Mouse (Mus musculus) midbrain, postnatal 0 days (tissue): ENCODE data around the gene Cend1. TPM values are rescaled to one million over a fixed set of nuclear protein-coding genes. Genes with fewer than 3 reads are reported as not detected.
A peak's percentile ranks its signal among the peaks of the same experiment; 100 is the strongest.

Experiments used
- ATAC-seq: fragments of 200-750 bp; cut with Nextera tagmentation; 2 replicates; pipeline ENCODE4 v1.8.0; 2017; ENCODE audit warnings: moderate number of reproducible peaks, mild to moderate bottlenecking, moderate TSS enrichment, moderate library complexity; ENCODE audit not compliant: low FRiP score
- DNase-seq: peaks from one replicate; pipeline ENCODE4 v3.0.0-alpha.2; 2015; ENCODE audit warnings: low spot score
- H3K27ac ChIP-seq: fragments of 300-500 bp; sonication (generic); 2 replicates; pipeline ENCODE4 v1.5.1; 2014; ENCODE audit warnings: low read depth, mild to moderate bottlenecking, low read length, mixed read lengths
- H3K27me3 ChIP-seq: fragments of 300-500 bp; sonication (generic); 2 replicates; pipeline ENCODE4 v1.6.1; 2014; ENCODE audit warnings: low read length, control low read depth, mixed read lengths; ENCODE audit not compliant: insufficient read depth
- H3K36me3 ChIP-seq: fragments of 300-500 bp; sonication (generic); 2 replicates; pipeline ENCODE4 v1.6.1; 2014; ENCODE audit warnings: low read length, control low read depth, mixed read lengths; ENCODE audit not compliant: insufficient read depth
- H3K4me1 ChIP-seq: fragments of 300-500 bp; sonication (generic); 2 replicates; pipeline ENCODE4 v1.6.1; 2014; ENCODE audit warnings: mild to moderate bottlenecking, control low read depth, antibody characterized with exemption, low read length, mixed read lengths; ENCODE audit not compliant: insufficient read depth
- H3K4me2 ChIP-seq: fragments of 300-500 bp; sonication (generic); 2 replicates; pipeline ENCODE4 v1.6.1; 2014; ENCODE audit warnings: low read depth, mild to moderate bottlenecking, low read length, mixed read lengths; ENCODE audit not compliant: poor library complexity, severe bottlenecking
- H3K4me3 ChIP-seq: fragments of 300-500 bp; sonication (generic); 2 replicates; pipeline ENCODE4 v1.5.1; 2014; ENCODE audit warnings: low read depth, mild to moderate bottlenecking, low read length, moderate library complexity
- H3K9ac ChIP-seq: fragments of 300-500 bp; sonication (generic); replicated peaks from 2 replicates; pipeline ENCODE4 v1.6.1; 2014; ENCODE audit warnings: mild to moderate bottlenecking, low read length, moderate library complexity, mixed read lengths; ENCODE audit not compliant: poor library complexity, severe bottlenecking
- H3K9me3 ChIP-seq: fragments of 300-500 bp; sonication (generic); 2 replicates; pipeline ENCODE4 v1.6.1; 2016; ENCODE audit warnings: low read length, control low read depth
- CTCF ChIP-seq: IDR thresholded peaks from 2 replicates; pipeline ENCODE4 v1.5.1; 2016; ENCODE audit warnings: antibody characterized with exemption, mild to moderate bottlenecking
- WGBS: fragments of 180-500 bp; shearing (Covaris S2); extraction: QIAGEN DNeasy Blood & Tissue Kit; methylation state at CpG from one replicate; pipeline ENCODE4 v1.1.7; 2014; 5-methylcytosine and 5-hydroxymethylcytosine counted together
- polyA plus RNA-seq: library from polyadenylated mRNA; unstranded; fragments of >200 nt; fragmentation: Nextera tagmentation; extraction: Ambion mirVana; gene quantifications from 2 replicates; pipeline ENCODE4 v1.2.1, GENCODE M21; 2015
- total RNA-seq: library from RNA; depleted of rRNA; stranded (reverse); fragments of >200 nt; gene quantifications from 2 replicates; pipeline ENCODE4 v1.2.3, GENCODE M21; 2014

Cend1 gene
- total and polyA plus RNA-seq, 2 experiments from 2014 or later, result 194 to 195 TPM

- WGBS, result 91% methylated on average over 17 of the region's 17 CpGs
- no peak overlapping the region for H3K4me3 ChIP-seq
Measured at GRCm38 (mm10) chr7:141459301-141459711, 30.0 kb upstream of the Cend1 start.

GRCm38 (mm10) chr7:141458661-141459060 lies 29.4 kb upstream of the Cend1 start:
- H3K4me3 ChIP-seq, result no peak overlapping the region
- peaks cover 28% of the 10 kb centered on the region for H3K36me3 ChIP-seq
- TF ChIP-seq CTCF, result no peak
- peaks cover 30% of the 10 kb centered on the region for H3K27me3 ChIP-seq
- 94% methylated on average over 11 of the region's 11 CpGs for WGBS
- H3K4me1 ChIP-seq, result peaks cover 11% of the 10 kb centered on the region
- no peak overlapping the region for H3K4me2 ChIP-seq
- H3K9ac ChIP-seq, result no peak overlapping the region
- no peak overlapping the region for H3K27ac ChIP-seq
- DNase-seq, result no peak
- no peaks in the 10 kb centered on the region for H3K9me3 ChIP-seq
- no peak for ATAC-seq

More at GRCm38 (mm10) chr7:141459301-141459711, 30.0 kb upstream of the Cend1 start:
- Histone ChIP-seq H3K36me3 (peaks cover 28% of the 10 kb centered on the region), H3K4me1 (peaks cover 11% of the 10 kb centered on the region), H3K9me3 (no peaks in the 10 kb centered on the region), H3K27ac (no peak overlapping the region), H3K4me2 (no peak overlapping the region), H3K9ac (no peak overlapping the region), H3K27me3 (peaks cover 36% of the 10 kb centered on the region)
- TF ChIP-seq CTCF, result no peak
- no peak for ATAC-seq
- no peak for DNase-seq

GRCm38 (mm10) chr7:141457986-141458660 lies 28.8 kb upstream of the Cend1 start:
- 76% methylated on average over 15 of the region's 15 CpGs for WGBS
- peak; percentile 55 for TF ChIP-seq CTCF
- H3K9ac ChIP-seq, result no peak overlapping the region
- H3K27ac ChIP-seq, result no peak overlapping the region
- DNase-seq, result no peak
- H3K4me3 ChIP-seq, result no peak overlapping the region
- H3K4me2 ChIP-seq, result no peak overlapping the region
- no peaks in the 10 kb centered on the region for H3K9me3 ChIP-seq
- H3K36me3 ChIP-seq, result peaks cover 28% of the 10 kb centered on the region
- no peak for ATAC-seq
- peaks cover 11% of the 10 kb centered on the region for H3K4me1 ChIP-seq
- H3K27me3 ChIP-seq, result peaks cover 24% of the 10 kb centered on the region

- no peak overlapping the region for H3K4me3 ChIP-seq
- H3K4me1 ChIP-seq, result peaks cover 11% of the 10 kb centered on the region
- DNase-seq, result no peak
- no peak for TF ChIP-seq CTCF
- no peaks in the 10 kb centered on the region for H3K9me3 ChIP-seq
- peaks cover 16% of the 10 kb centered on the region for H3K27me3 ChIP-seq
- WGBS, result 91% methylated on average over 14 of the region's 14 CpGs
- no peak overlapping the region for H3K9ac ChIP-seq
- peaks cover 29% of the 10 kb centered on the region for H3K36me3 ChIP-seq
- H3K27ac ChIP-seq, result no peak overlapping the region
- no peak overlapping the region for H3K4me2 ChIP-seq
- ATAC-seq, result no peak
Measured at GRCm38 (mm10) chr7:141457236-141457635, 27.9 kb upstream of the Cend1 start.

- Histone ChIP-seq H3K9ac (no peak overlapping the region), H3K27ac (no peak overlapping the region), H3K4me1 (peaks cover 8% of the 10 kb centered on the region), H3K4me3 (no peak overlapping the region), H3K4me2 (no peak overlapping the region), H3K36me3 (peaks cover 34% of the 10 kb centered on the region), H3K27me3 (peaks cover 12% of the 10 kb centered on the region; the same call in 1 of the 2 replicates), H3K9me3 (no peaks in the 10 kb centered on the region)
- DNase-seq, result no peak
- no peak for ATAC-seq
- TF ChIP-seq CTCF, result no peak
- WGBS, result 92% methylated on average over 6 of the region's 6 CpGs
Measured at GRCm38 (mm10) chr7:141456739-141457138, 27.4 kb upstream of the Cend1 start.

GRCm38 (mm10) chr7:141455610-141456314 lies 26.5 kb upstream of the Cend1 start:
- no peak for TF ChIP-seq CTCF
- H3K36me3 ChIP-seq, result peaks cover 37% of the 10 kb centered on the region
- peak overlapping the region; percentile 76 for H3K27ac ChIP-seq
- WGBS, result under 1% methylated on average over 23 of the region's 23 CpGs
- DNase-seq, result peak; percentile 68
- peaks cover 3% of the 10 kb centered on the region; the same call in 1 of the 2 replicates for H3K27me3 ChIP-seq
- H3K9me3 ChIP-seq, result no peaks in the 10 kb centered on the region
- H3K4me2 ChIP-seq, result peak overlapping the region; percentile 89
- peak overlapping the region; percentile 74 for H3K9ac ChIP-seq
- ATAC-seq, result peak; percentile 25
- peak overlapping the region; percentile 74 for H3K4me3 ChIP-seq
- H3K4me1 ChIP-seq, result peaks cover 5% of the 10 kb centered on the region; the same call in 1 of the 2 replicates
